Mouse (Mus musculus) forebrain, embryonic 16.5 days (tissue): ENCODE results near the gene Cav2. TPM values are rescaled to one million over a fixed set of nuclear protein-coding genes. Genes with fewer than 3 reads are reported as not detected.
A peak's percentile ranks its signal among the peaks of the same experiment; 100 is the strongest.

Source experiments
- ATAC-seq: fragments of 200-750 bp; cut with Nextera tagmentation; 2 replicates; pipeline ENCODE4 v1.8.0; 2017; ENCODE audit warnings: mild to moderate bottlenecking, moderate library complexity
- H3K27ac ChIP-seq: fragments of 300-500 bp; sonication (generic); 2 replicates; pipeline ENCODE4 v1.5.1; 2014; ENCODE audit warnings: low read length, control low read depth
- H3K27me3 ChIP-seq: fragments of 300-500 bp; sonication (generic); replicated peaks from 2 replicates; pipeline ENCODE4 v1.6.1; 2014; ENCODE audit warnings: low read length; ENCODE audit not compliant: control insufficient read depth, insufficient read depth
- H3K36me3 ChIP-seq: fragments of 300-500 bp; sonication (generic); 2 replicates; pipeline ENCODE4 v1.6.1; 2014; ENCODE audit not compliant: control insufficient read depth, insufficient read depth
- H3K4me1 ChIP-seq: fragments of 300-500 bp; sonication (generic); replicated peaks from 2 replicates; pipeline ENCODE4 v1.6.1; 2014; ENCODE audit warnings: low read length; ENCODE audit not compliant: control insufficient read depth, insufficient read depth
- H3K4me2 ChIP-seq: fragments of 300-500 bp; sonication (generic); 2 replicates; pipeline ENCODE4 v1.6.1; 2014; ENCODE audit warnings: mild to moderate bottlenecking, low read length, control low read depth
- H3K4me3 ChIP-seq: fragments of 300-500 bp; sonication (generic); replicated peaks from 2 replicates; pipeline ENCODE4 v1.5.1; 2014; ENCODE audit warnings: mild to moderate bottlenecking, low read length, control low read depth
- H3K9ac ChIP-seq: fragments of 300-500 bp; sonication (generic); replicated peaks from 2 replicates; pipeline ENCODE4 v1.6.1; 2014; ENCODE audit warnings: low read depth, low read length, control low read depth
- H3K9me3 ChIP-seq: fragments of 300-500 bp; sonication (generic); 2 replicates; pipeline ENCODE4 v1.6.1; 2016; ENCODE audit warnings: low read length; ENCODE audit not compliant: control insufficient read depth
- WGBS: fragments of 180-500 bp; shearing (Covaris S2); extraction: QIAGEN DNeasy Blood & Tissue Kit; methylation state at CpG from one replicate; pipeline ENCODE4 v1.1.7; 2014; 5-methylcytosine and 5-hydroxymethylcytosine counted together
- polyA plus RNA-seq: library from polyadenylated mRNA; unstranded; fragments of >200 nt; fragmentation: Nextera tagmentation; extraction: Ambion mirVana; gene quantifications from 2 replicates; pipeline ENCODE4 v1.2.1, GENCODE M21; 2015

Gene Cav2
- polyA plus RNA-seq, 1 experiment from 2014 or later, result 12.2 TPM

GRCm38 (mm10) chr6:17306602-17307325 lies 25.8 kb downstream of the Cav2 start:
- under 1% methylated on average over 18 of the region's 19 CpGs for whole genome bisulfite sequencing
- ATAC-seq, result peak; percentile 19
- Histone ChIP-seq H3K4me1 (peaks cover 20% of the 10 kb centered on the region), H3K4me3 (peak overlapping the region; percentile 56), H3K36me3 (no peaks in the 10 kb centered on the region), H3K4me2 (peak overlapping the region; percentile 96), H3K9ac (peak overlapping the region; percentile 64), H3K27me3 (0 out of 2 replicates have a peak, but pooled peaks cover 4% of the 10 kb centered on the region), H3K9me3 (no peaks in the 10 kb centered on the region), H3K27ac (peak overlapping the region; percentile 44; the same call in 1 of the 2 replicates)

DNA sequence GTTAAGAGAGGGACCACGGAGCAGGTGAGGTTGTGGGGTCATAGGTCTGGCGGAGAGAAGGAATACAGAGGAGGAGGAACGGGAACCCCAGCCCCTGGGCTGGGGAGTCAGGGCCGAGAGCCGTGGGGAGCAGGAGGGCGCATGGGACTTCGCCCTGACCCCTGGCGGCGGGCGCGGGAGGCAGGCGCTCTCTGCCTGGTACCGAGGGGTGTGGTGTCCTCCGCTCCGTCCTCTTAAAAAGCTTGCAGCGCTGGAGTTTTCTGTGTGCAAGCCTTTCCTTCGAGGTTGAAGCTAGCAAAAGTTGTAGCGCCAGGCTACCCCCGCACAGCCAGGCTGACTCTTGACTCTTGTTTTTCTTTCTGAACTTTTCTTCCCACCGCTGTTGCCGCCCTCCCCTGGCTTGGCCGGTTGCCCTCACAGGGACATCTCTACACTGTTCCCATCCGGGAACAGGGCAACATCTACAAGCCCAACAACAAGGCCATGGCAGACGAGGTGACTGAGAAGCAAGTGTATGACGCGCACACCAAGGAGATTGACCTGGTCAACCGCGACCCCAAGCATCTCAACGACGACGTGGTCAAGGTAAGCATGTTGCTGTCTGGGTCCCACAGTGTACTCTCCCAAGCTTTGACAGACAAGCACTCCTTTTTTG lies 26.6 kb downstream of the Cav2 start:
- no peak overlapping the region; the same call in 1 of the 2 replicates for H3K9ac ChIP-seq

DNA sequence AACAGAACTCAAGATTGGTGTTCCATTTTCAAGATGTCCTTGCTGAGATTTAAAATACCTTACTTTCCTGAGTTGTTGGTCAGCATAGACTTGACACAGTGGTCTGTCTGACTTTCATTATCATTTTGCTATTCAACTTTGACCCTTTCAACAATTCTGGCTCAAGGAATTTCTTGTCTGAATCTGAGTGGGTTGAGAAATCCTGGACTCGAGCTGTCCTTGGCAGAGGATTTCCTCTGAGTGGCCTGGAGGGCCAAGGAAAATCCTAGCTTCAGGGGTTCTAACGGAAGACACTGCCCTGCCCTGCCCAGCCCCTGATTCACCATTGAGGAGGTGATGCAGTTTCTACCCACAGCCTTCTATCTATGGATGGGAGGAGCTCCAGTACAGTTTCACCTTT lies 27.7 kb downstream of the Cav2 start:
- Histone ChIP-seq H3K4me2 (no peak overlapping the region), H3K27ac (no peak overlapping the region), H3K9me3 (no peaks in the 10 kb centered on the region), H3K9ac (no peak overlapping the region), H3K4me3 (no peak overlapping the region), H3K4me1 (peaks cover 20% of the 10 kb centered on the region), H3K36me3 (no peaks in the 10 kb centered on the region), H3K27me3 (0 out of 2 replicates have a peak, but pooled peaks cover 4% of the 10 kb centered on the region)
- WGBS, result 44% methylated on average over 2 of the region's 2 CpGs
- ATAC-seq, result no peak

More for the DNA sequence above, 26.6 kb downstream of the Cav2 start:
- 0 out of 2 replicates have a peak, but pooled peaks cover 4% of the 10 kb centered on the region for H3K27me3 ChIP-seq
- no peak overlapping the region for H3K27ac ChIP-seq
- H3K4me2 ChIP-seq, result peak overlapping the region; percentile 96
- peaks cover 20% of the 10 kb centered on the region for H3K4me1 ChIP-seq
- H3K4me3 ChIP-seq, result peak overlapping the region; percentile 56
- H3K9me3 ChIP-seq, result no peaks in the 10 kb centered on the region
- 3% methylated on average over 31 of the region's 31 CpGs for WGBS
- no peaks in the 10 kb centered on the region for H3K36me3 ChIP-seq
- peak; percentile 72 for ATAC-seq

DNA sequence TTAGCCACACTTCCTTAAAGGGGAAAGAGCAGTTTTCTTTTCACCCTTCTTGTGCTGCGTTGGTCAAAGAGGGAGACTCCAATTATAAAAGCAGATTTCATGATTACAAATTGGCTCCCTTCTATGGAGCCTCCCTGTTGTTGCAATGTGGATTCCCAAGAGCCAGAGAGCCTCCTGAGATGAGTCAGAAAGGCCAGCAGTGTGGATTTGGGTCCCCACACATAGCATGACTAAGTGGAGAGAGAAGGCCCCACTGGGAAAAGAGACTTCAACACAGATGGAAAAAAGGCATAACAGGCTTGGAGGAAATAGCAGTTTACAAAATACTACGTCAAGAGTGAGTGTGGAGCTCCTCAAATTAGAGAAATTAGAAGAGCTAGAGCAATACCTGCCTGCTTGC lies 28.3 kb downstream of the Cav2 start:
- H3K9me3 ChIP-seq, result no peaks in the 10 kb centered on the region
- H3K27me3 ChIP-seq, result 0 out of 2 replicates have a peak, but pooled peaks cover 4% of the 10 kb centered on the region
- H3K36me3 ChIP-seq, result no peaks in the 10 kb centered on the region
- ATAC-seq, result no peak
- no peak overlapping the region for H3K9ac ChIP-seq
- no peak overlapping the region for H3K4me2 ChIP-seq
- H3K4me1 ChIP-seq, result peaks cover 20% of the 10 kb centered on the region
- H3K27ac ChIP-seq, result no peak overlapping the region
- H3K4me3 ChIP-seq, result no peak overlapping the region
- WGBS, result 68% methylated on average over 2 of the region's 2 CpGs

- WGBS, result 85% methylated on average over 2 of the region's 2 CpGs
- ATAC-seq, result no peak
- no peak overlapping the region for H3K4me2 ChIP-seq
Observed at GRCm38 (mm10) chr6:17314241-17314640, 33.3 kb downstream of the Cav2 start.

DNA sequence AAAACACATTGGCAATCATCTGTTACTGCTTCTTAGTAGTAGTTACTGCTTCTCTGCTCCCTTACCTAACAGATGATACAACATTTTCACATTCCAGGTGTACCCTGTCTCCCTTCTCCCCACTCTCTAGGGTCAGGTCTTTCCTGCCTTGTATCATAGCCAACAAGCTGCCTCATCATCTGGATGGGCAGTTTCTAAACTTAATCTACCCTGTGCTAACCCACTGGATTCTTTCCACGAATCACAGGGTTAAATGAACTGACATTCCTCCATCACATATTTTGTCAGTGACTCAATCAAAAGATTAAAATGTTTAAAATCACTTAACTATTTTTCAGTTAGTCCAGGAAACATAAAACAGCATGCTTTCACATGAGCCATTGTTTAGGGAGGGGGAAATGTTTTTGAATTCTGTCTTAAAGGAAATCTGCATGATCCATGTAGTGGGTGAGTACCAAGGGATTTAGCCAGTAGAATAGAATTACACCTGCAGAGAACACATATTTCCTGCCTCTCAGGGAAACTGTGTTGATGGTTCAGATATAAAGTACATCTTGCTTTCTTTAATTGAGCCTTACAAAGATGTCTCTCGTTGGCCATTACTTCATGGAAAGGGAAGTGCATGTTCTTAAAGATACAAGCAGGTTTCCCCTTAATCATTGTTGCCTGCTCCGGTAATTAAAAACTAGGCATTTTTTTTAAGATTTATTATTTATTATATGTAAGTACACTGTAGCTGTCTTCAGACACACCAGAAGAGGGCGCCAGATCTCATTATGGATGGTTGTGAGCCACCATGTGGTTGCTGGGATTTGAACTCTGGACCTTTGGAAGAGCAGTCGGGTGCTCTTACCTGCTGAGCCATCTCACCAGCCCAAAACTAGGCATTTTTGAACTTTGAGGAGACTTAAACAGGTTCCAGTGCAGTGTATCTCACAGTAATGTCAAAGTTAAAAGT lies 34.0 kb downstream of the Cav2 start:
- Histone ChIP-seq H3K9ac (no peak overlapping the region), H3K4me2 (no peak overlapping the region), H3K27me3 (no peaks in the 10 kb centered on the region), H3K4me3 (no peak overlapping the region), H3K27ac (no peak overlapping the region), H3K36me3 (no peaks in the 10 kb centered on the region), H3K9me3 (no peaks in the 10 kb centered on the region), H3K4me1 (no peaks in the 10 kb centered on the region; the same call in 1 of the 2 replicates)
- 82% methylated on average over 5 of the region's 5 CpGs for WGBS
- ATAC-seq, result no peak

More at GRCm38 (mm10) chr6:17314241-17314640, 33.3 kb downstream of the Cav2 start:
- no peak overlapping the region for H3K9ac ChIP-seq
- no peaks in the 10 kb centered on the region for H3K27me3 ChIP-seq
- no peak overlapping the region for H3K4me3 ChIP-seq
- H3K27ac ChIP-seq, result no peak overlapping the region
- no peaks in the 10 kb centered on the region for H3K9me3 ChIP-seq
- H3K36me3 ChIP-seq, result no peaks in the 10 kb centered on the region
- no peaks in the 10 kb centered on the region; the same call in 1 of the 2 replicates for H3K4me1 ChIP-seq

DNA sequence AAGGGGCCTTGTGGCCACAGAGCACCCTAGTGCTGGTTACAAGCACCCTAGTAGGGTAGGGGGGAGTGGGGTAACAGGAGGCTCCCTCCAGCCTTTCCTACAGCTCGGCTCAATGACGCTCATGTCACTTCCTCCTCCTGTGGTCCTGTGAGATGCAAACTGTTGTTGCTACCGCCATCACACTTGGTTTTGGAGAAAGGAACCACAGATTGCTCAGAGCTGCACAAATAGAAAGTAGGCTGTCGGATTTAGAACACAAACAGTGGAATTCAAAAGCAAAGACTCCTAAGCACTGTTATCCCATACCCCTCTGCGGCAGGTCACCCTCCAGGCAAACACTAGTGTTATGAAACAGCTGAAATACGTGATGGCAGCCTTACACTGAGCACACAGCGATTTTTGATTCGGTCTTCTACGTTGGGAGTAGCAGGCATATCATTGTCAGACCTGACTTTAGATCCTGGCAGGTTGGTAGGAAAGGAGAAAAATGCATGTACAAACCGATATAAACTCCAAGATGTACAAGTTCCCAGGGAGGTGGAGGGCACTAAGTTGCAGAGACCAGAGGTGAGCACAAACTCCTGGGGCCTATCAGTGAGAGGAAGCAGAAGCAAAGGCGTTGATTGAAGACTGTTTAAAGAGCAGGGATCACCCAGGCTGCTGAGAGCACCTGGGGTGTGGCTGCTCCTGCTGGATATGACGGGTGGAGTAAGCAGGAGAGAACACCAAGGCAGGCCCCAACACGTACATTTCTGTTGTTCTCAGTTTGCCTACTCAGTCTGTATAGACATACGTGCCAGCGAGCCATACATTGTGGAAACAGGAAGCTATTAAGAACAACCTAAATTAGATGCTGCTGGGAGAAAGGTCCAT lies 35.5 kb downstream of the Cav2 start:
- H3K27me3 ChIP-seq, result no peaks in the 10 kb centered on the region
- no peak overlapping the region for H3K27ac ChIP-seq
- H3K4me2 ChIP-seq, result no peak overlapping the region
- no peak overlapping the region for H3K4me3 ChIP-seq
- no peaks in the 10 kb centered on the region; the same call in 1 of the 2 replicates for H3K4me1 ChIP-seq
- ATAC-seq, result no peak
- no peaks in the 10 kb centered on the region for H3K9me3 ChIP-seq
- 63% methylated on average over 15 of the region's 15 CpGs for WGBS
- H3K36me3 ChIP-seq, result no peaks in the 10 kb centered on the region
- no peak overlapping the region for H3K9ac ChIP-seq

DNA sequence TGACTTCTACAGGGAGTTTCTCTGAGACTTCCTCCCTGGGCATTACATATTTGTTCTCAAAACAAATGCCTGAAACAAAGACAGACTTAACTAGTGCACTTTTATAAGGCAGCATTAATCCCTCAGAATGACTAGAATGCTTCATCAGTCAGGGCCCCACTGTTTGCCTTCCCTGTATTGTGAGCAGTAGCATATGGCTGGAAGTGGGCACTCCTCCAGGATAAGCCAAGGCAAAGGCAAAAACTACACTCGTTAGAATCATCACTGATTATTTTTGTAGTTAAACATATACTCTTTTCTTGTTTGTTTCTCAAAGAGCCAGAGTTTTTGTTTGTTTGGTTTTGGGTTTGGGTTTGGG lies 36.2 kb downstream of the Cav2 start:
- WGBS, result 8% methylated on average over 1 of the region's 1 CpGs
- Histone ChIP-seq H3K27me3 (no peaks in the 10 kb centered on the region), H3K9ac (no peak overlapping the region), H3K4me1 (no peaks in the 10 kb centered on the region; the same call in 1 of the 2 replicates), H3K4me2 (no peak overlapping the region), H3K27ac (no peak overlapping the region), H3K9me3 (no peaks in the 10 kb centered on the region), H3K4me3 (no peak overlapping the region), H3K36me3 (no peaks in the 10 kb centered on the region)
- ATAC-seq, result peak; percentile 67; the same call in 1 of the 2 replicates
